In the genomic region with DNA sequence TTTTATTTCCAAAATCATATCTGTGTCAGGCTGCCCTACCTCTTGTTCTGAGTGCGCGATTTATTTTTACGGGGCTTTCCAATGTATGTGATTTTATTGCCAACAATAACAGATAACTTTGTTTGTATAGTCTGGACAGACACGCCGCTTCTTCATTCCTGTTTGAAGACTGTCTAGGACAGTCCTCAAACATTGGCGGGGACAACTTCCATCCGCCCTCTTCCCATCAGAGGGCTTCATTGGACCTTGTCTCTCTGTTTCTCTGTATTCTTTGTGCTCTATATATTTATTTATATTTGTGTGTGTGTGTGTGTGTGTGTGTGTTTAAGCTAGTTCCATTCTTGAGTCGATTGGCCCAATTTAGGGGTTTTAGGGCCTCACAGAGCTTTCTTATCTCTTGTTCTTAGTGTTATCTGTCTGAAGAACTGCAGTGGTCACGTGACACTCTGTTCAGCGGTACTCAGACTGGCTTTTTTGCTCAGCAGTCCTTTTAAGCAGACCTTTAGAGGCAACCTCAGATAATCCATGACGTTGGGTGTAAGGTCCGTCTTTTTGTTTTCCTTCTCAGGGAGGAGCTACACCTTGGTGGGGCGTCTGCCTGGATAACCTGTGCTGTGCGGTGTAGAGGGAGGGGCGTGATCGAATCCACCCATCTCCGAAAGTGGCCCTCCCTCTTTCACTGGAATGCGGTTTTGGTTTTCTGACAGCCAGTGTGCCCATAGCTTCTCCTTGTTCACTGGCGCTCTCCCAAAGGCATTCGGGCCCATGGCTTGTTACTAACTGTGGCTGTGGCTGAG, we compare ENCODE assay signal across 9 mouse cellular contexts. TPM values are rescaled to one million over a fixed set of nuclear protein-coding genes. Genes with fewer than 3 reads are reported as not detected.
DNase-seq lines count a peak whose midpoint lies in the region; ATAC-seq lines count a peak whose summit lies in the region.
"Had no signal": no experiment of that assay in that cellular context is flagged by ENCODE, and none has a peak within 500 bp of the region (broad histone marks: within the 10 kb centered on the region; RNA-seq: fewer than 3 reads in every experiment).

No protein-coding gene starts in this region.

- no peaks in the 10 kb centered on the region for H3K9me3 ChIP-seq in heart, embryonic 15.5 days (replicated peaks)
- H3K9me3 ChIP-seq in forebrain, embryonic 12.5 days = no peaks in the 10 kb centered on the region
- no peaks in the 10 kb centered on the region for H3K9me3 ChIP-seq in liver, embryonic 12.5 days (replicated peaks)
- no peaks in the 10 kb centered on the region for H3K9me3 ChIP-seq in neural tube, embryonic 13.5 days
- H3K9me3 ChIP-seq: megakaryocyte, embryonic 14.5 days had no signal

- H3K36me3 ChIP-seq in heart, embryonic 15.5 days = no peaks in the 10 kb centered on the region
- H3K36me3 ChIP-seq in forebrain, embryonic 12.5 days (replicated peaks) = no peaks in the 10 kb centered on the region
- no peaks in the 10 kb centered on the region for H3K36me3 ChIP-seq in liver, embryonic 12.5 days
- H3K36me3 ChIP-seq in neural tube, embryonic 13.5 days = no peaks in the 10 kb centered on the region

- H3K27ac ChIP-seq in heart, embryonic 15.5 days = 0 out of 2 replicates have a peak overlapping the region, but pooled peaks have one; percentile 21
- no peak overlapping the region for H3K27ac ChIP-seq in forebrain, embryonic 12.5 days
- H3K27ac ChIP-seq in liver, embryonic 12.5 days = peak overlapping the region; percentile 60; the same call in 1 of the 2 replicates
- H3K27ac ChIP-seq in neural tube, embryonic 13.5 days (replicated peaks) = no peak overlapping the region

- H3K9ac ChIP-seq in heart, embryonic 15.5 days = no peak overlapping the region
- no peak overlapping the region for H3K9ac ChIP-seq in forebrain, embryonic 12.5 days
- H3K9ac ChIP-seq in liver, embryonic 12.5 days = peak overlapping the region; percentile 41
- no peak overlapping the region for H3K9ac ChIP-seq in neural tube, embryonic 13.5 days

- peak overlapping the region; percentile 31 for H3K4me3 ChIP-seq in heart, embryonic 15.5 days
- 0 out of 2 replicates have a peak overlapping the region, but pooled peaks have one; percentile 10 for H3K4me3 ChIP-seq in forebrain, embryonic 12.5 days (replicated peaks)
- peak overlapping the region; percentile 54 for H3K4me3 ChIP-seq in liver, embryonic 12.5 days
- no peak overlapping the region for H3K4me3 ChIP-seq in neural tube, embryonic 13.5 days
- H3K4me3 ChIP-seq: megakaryocyte, embryonic 14.5 days had no signal

- no peak for DNase-seq in heart, adult 9 months (ENCODE audit: low spot score in 2 of 2)
- DNase-seq in right cerebral cortex, adult 18-20 months = no peak
- DNase-seq in gastrocnemius, adult 8-10 months (ENCODE audit: low spot score in 2 of 2) = no peak

- peak overlapping the region; percentile 57 for H3K4me2 ChIP-seq in heart, embryonic 15.5 days
- H3K4me2 ChIP-seq in forebrain, embryonic 12.5 days = peak overlapping the region; percentile 17
- peak overlapping the region; percentile 75 for H3K4me2 ChIP-seq in liver, embryonic 12.5 days
- peak overlapping the region; percentile 37 for H3K4me2 ChIP-seq in neural tube, embryonic 13.5 days

- peaks cover 5% of the 10 kb centered on the region for H3K4me1 ChIP-seq in heart, embryonic 15.5 days (replicated peaks)
- peaks cover 6% of the 10 kb centered on the region for H3K4me1 ChIP-seq in forebrain, embryonic 12.5 days
- peaks cover 13% of the 10 kb centered on the region for H3K4me1 ChIP-seq in liver, embryonic 12.5 days
- peaks cover 15% of the 10 kb centered on the region for H3K4me1 ChIP-seq in neural tube, embryonic 13.5 days (replicated peaks)
- H3K4me1 ChIP-seq: megakaryocyte, embryonic 14.5 days had no signal

- 28% methylated on average over 20 of the region's 20 CpGs for WGBS in heart, embryonic 15.5 days
- 49% methylated on average over 20 of the region's 20 CpGs for WGBS in forebrain, embryonic 12.5 days
- 32% methylated on average over 20 of the region's 20 CpGs for WGBS in liver, embryonic 12.5 days (ENCODE audit: insufficient replicate concordance)
- WGBS in neural tube, embryonic 13.5 days = 49% methylated on average over 20 of the region's 20 CpGs

- ATAC-seq in heart, embryonic 15.5 days (replicated peaks; ENCODE audit: insufficient number of reproducible peaks, insufficient read depth, low FRiP score, low read depth) = peak; percentile 50; the same call in 1 of the 2 replicates
- no peak for ATAC-seq in forebrain, embryonic 12.5 days (ENCODE audit: low FRiP score)
- peak; percentile 86 for ATAC-seq in liver, embryonic 12.5 days
- ATAC-seq in neural tube, embryonic 13.5 days (ENCODE audit: low read depth) = no peak
- ATAC-seq in inflammation-experienced regulatory T-cells, adult 6 months = no peak

- no peaks in the 10 kb centered on the region for H3K27me3 ChIP-seq in heart, embryonic 15.5 days
- H3K27me3 ChIP-seq in forebrain, embryonic 12.5 days = no peaks in the 10 kb centered on the region
- H3K27me3 ChIP-seq in liver, embryonic 12.5 days (replicated peaks) = no peaks in the 10 kb centered on the region
- H3K27me3 ChIP-seq in neural tube, embryonic 13.5 days = no peaks in the 10 kb centered on the region

RNA-seq across cellular contexts. Expression of a gene that starts 54.4 kb away (rescaled TPM):
- 6.0 and 9.6 TPM in 2 replicates for polyA plus RNA-seq in heart, embryonic 15.5 days (2015; fragmentation: Nextera tagmentation; extraction: Ambion mirVana)
- 0.29 and 0.68 TPM in 2 replicates for polyA plus RNA-seq in forebrain, embryonic 12.5 days (2016; fragmentation: Nextera tagmentation; extraction: Ambion mirVana)
- 1.6 and 1.7 TPM in 2 replicates for polyA plus RNA-seq in liver, embryonic 12.5 days (2016; fragmentation: Nextera tagmentation; extraction: Ambion mirVana)
- polyA plus RNA-seq in neural tube, embryonic 13.5 days (2015; fragmentation: Nextera tagmentation; extraction: Ambion mirVana) = 1.6 and 2.3 TPM in 2 replicates
- polyA plus RNA-seq in inflammation-experienced regulatory T-cells, adult 6 months (2017; shearing (Covaris generic)) = under 1 TPM; 0.20 to 0.71 (median 0.26) TPM
- 1 to 10 TPM in 2 of 4 experiments, under 1 TPM in 2; 0.51 to 1.1 (median 0.80) TPM for total RNA-seq in gastrocnemius, adult 8-10 months (2022)

Comparison
In these comparisons a context has a peak if more than half of its experiments do, and no peak if none do; other contexts are left out.
1. ATAC-seq: peak in heart, embryonic 15.5 days (single experiment) and liver, embryonic 12.5 days (single experiment); none in forebrain, embryonic 12.5 days (single experiment), neural tube, embryonic 13.5 days (single experiment) and inflammation-experienced regulatory T-cells, adult 6 months (single experiment).
2. H3K27ac ChIP-seq: peak in heart, embryonic 15.5 days (single experiment) and liver, embryonic 12.5 days (single experiment); none in forebrain, embryonic 12.5 days (single experiment) and neural tube, embryonic 13.5 days (single experiment).
3. H3K4me2 ChIP-seq: peak in every context shown above with its lines; median percentile 75 in liver, embryonic 12.5 days; 57 in heart, embryonic 15.5 days; 37 in neural tube, embryonic 13.5 days; 17 in forebrain, embryonic 12.5 days.